ENCODE assay signal across 23 mouse cellular contexts in genomic region chr9:5842381-5842780, GRCm38 (mm10).
DNase-seq lines count a peak whose midpoint lies in the region; ATAC-seq lines count a peak whose summit lies in the region.
"Had no signal": no experiment of that assay in that cellular context is flagged by ENCODE, and none has a peak within 500 bp of the region (broad histone marks: within the 10 kb centered on the region; RNA-seq: fewer than 3 reads in every experiment).

No protein-coding gene starts in this region.

- peaks cover 8% of the 10 kb centered on the region for H3K4me1 ChIP-seq in limb, embryonic 13.5 days
- H3K4me1 ChIP-seq: embryonic facial prominence, embryonic 15.5 days; forebrain, embryonic 12.5 days; heart, embryonic 13.5 days had no signal

- no peaks in the 10 kb centered on the region for H3K9me3 ChIP-seq in limb, embryonic 13.5 days
- H3K9me3 ChIP-seq: embryonic facial prominence, embryonic 15.5 days; forebrain, embryonic 12.5 days; heart, embryonic 13.5 days had no signal

- H3K27me3 ChIP-seq in limb, embryonic 13.5 days: no peaks in the 10 kb centered on the region
- H3K27me3 ChIP-seq: CH12.LX; embryonic facial prominence, embryonic 15.5 days; forebrain, embryonic 12.5 days; heart, embryonic 13.5 days; Patski had no signal

- no peak overlapping the region for H3K4me2 ChIP-seq in limb, embryonic 13.5 days (replicated peaks)
- H3K4me2 ChIP-seq: embryonic facial prominence, embryonic 15.5 days; forebrain, embryonic 12.5 days; heart, embryonic 13.5 days had no signal

- H3K27ac ChIP-seq in limb, embryonic 13.5 days: no peak overlapping the region
- H3K27ac ChIP-seq: embryonic facial prominence, embryonic 15.5 days; forebrain, embryonic 12.5 days; heart, embryonic 13.5 days had no signal

- no peak overlapping the region for H3K9ac ChIP-seq in limb, embryonic 13.5 days
- H3K9ac ChIP-seq: embryonic facial prominence, embryonic 15.5 days; forebrain, embryonic 12.5 days; heart, embryonic 13.5 days had no signal

- H3K36me3 ChIP-seq in limb, embryonic 13.5 days: no peaks in the 10 kb centered on the region
- H3K36me3 ChIP-seq: embryonic facial prominence, embryonic 15.5 days; forebrain, embryonic 12.5 days; heart, embryonic 13.5 days had no signal

- peak; percentile 86 for ATAC-seq in limb, embryonic 13.5 days (ENCODE audit: low FRiP score, low read depth)
- ATAC-seq: activated CD4-positive, CD25-positive, alpha-beta regulatory T cell, adult 4 months; forebrain, embryonic 16.5 days; hindbrain, embryonic 16.5 days; Patski had no signal

- H3K4me3 ChIP-seq in limb, embryonic 13.5 days: no peak overlapping the region
- H3K4me3 ChIP-seq: embryonic facial prominence, embryonic 15.5 days; forebrain, embryonic 12.5 days; heart, embryonic 13.5 days had no signal

- 18% methylated on average over 3 of the region's 3 CpGs for WGBS in limb, embryonic 13.5 days

- peak; percentile 3 for DNase-seq in embryo, embryonic 11 days
- DNase-seq in embryo, embryonic 9.5 days (ENCODE audit: extremely low spot score): no peak
- DNase-seq in 3T3-L1 (ENCODE audit: low read depth, low spot score): peak; percentile 10
- DNase-seq in fat pad, adult 2 months (ENCODE audit: extremely low read depth, low read depth, low spot score): peak; percentile 11
- DNase-seq in yolk sac, embryonic 10.5 days (ENCODE audit: low spot score): no peak
- no peak for DNase-seq in adrenal gland, postnatal 4 days (ENCODE audit: low spot score in 2 of 2)
- no peak for DNase-seq in heart, adult 9 months (ENCODE audit: low spot score in 2 of 2)
- DNase-seq: adrenal gland, postnatal 36 days; cerebellum, adult 11-12 months; cerebellum, adult 9-10 months; cerebellum, postnatal 25 days; gastrocnemius, postnatal 25 days; heart, postnatal 36 days; kidney, adult 11 months had no signal

Comparison
In these comparisons a context has a peak if more than half of its experiments do, and no peak if none do; other contexts are left out.
1. DNase-seq: peak in embryo, embryonic 11 days (single experiment), 3T3-L1 (single experiment) and fat pad, adult 2 months (single experiment); none in embryo, embryonic 9.5 days (single experiment), yolk sac, embryonic 10.5 days (single experiment), adrenal gland, postnatal 4 days (0 of 2) and heart, adult 9 months (0 of 2).